Mouse (Mus musculus) kidney, postnatal 4 days (tissue): Measurements from ENCODE around the gene Adamtsl5.

ENCODE experiments used
- DNase-seq, 2 experiments: peaks; one replicate each; pipeline ENCODE4 v3.0.0; 2021; ENCODE audit warnings: mixed read lengths in 2 of 2

The Adamtsl5 gene

GRCm38 (mm10) chr10:80316359-80316781, 31.8 kb downstream of the Adamtsl5 start:
- DNase-seq: no peak

GRCm38 (mm10) chr10:80315315-80315714, 32.9 kb downstream of the Adamtsl5 start:
- DNase-seq: no peak

GRCm38 (mm10) chr10:80314494-80315001, 33.7 kb downstream of the Adamtsl5 start:
- DNase-seq: no peak

- DNase-seq: peak in 1 of 2 experiments; percentile 31
Observed at GRCm38 (mm10) chr10:80313627-80314201, 34.5 kb downstream of the Adamtsl5 start.

- DNase-seq: peak in 1 of 2 experiments; percentile 46
Observed at GRCm38 (mm10) chr10:80312586-80313504, 35.4 kb downstream of the Adamtsl5 start.

GRCm38 (mm10) chr10:80311560-80311959, 36.7 kb downstream of the Adamtsl5 start:
- DNase-seq: no peak

- peak; percentile 69 to 79 for DNase-seq
Observed at GRCm38 (mm10) chr10:80304862-80305261, 43.4 kb downstream of the Adamtsl5 start.

GRCm38 (mm10) chr10:80304458-80304857, 43.8 kb downstream of the Adamtsl5 start:
- no peak for DNase-seq

GRCm38 (mm10) chr10:80302471-80302881, 45.7 kb downstream of the Adamtsl5 start:
- peak; percentile 80 to 86 for DNase-seq

- no peak for DNase-seq
Observed at GRCm38 (mm10) chr10:80302082-80302355, 46.2 kb downstream of the Adamtsl5 start.

GRCm38 (mm10) chr10:80301256-80302081, 46.7 kb downstream of the Adamtsl5 start:
- DNase-seq: no peak

- DNase-seq: no peak
Observed at GRCm38 (mm10) chr10:80300672-80301181, 47.5 kb downstream of the Adamtsl5 start.

GRCm38 (mm10) chr10:80299824-80300223, 48.4 kb downstream of the Adamtsl5 start:
- DNase-seq: no peak

GRCm38 (mm10) chr10:80299301-80299700, 48.9 kb downstream of the Adamtsl5 start:
- DNase-seq: no peak

GRCm38 (mm10) chr10:80298571-80299281, 49.5 kb downstream of the Adamtsl5 start:
- DNase-seq: peak; percentile 77 to 83

- no peak for DNase-seq
Observed at GRCm38 (mm10) chr10:80297526-80298133, 50.6 kb downstream of the Adamtsl5 start.

- DNase-seq: no peak
Observed at GRCm38 (mm10) chr10:80296824-80297223, 51.4 kb downstream of the Adamtsl5 start.

- DNase-seq: peak; percentile 78 to 84
Observed at GRCm38 (mm10) chr10:80295618-80296425, 52.4 kb downstream of the Adamtsl5 start, which contains the start of gene Apc2. Gene Apc2, plus strand, starts transcription at chr10:80295977.

GRCm38 (mm10) chr10:80294788-80295303, 53.4 kb downstream of the Adamtsl5 start:
- DNase-seq: no peak

GRCm38 (mm10) chr10:80294311-80294710, 53.9 kb downstream of the Adamtsl5 start:
- DNase-seq: no peak
